Mouse (Mus musculus) liver, adult 2 months (tissue): ENCODE measurements around the gene Ndrg2. TPM values are rescaled to one million over a fixed set of nuclear protein-coding genes. Genes with fewer than 3 reads are reported as not detected.
A peak's percentile ranks its signal among the peaks of the same experiment; 100 is the strongest.

ENCODE experiments used
- DNase-seq: peaks from one replicate; pipeline ENCODE4 v3.0.0-alpha.2; 2011; ENCODE audit warnings: low read depth, low spot score; ENCODE audit errors: extremely low read depth
- H3K27ac ChIP-seq: fragments of 200-500 bp; replicated peaks from 2 replicates; pipeline ENCODE4 v1.5.1; 2012; ENCODE audit warnings: low read depth, mild to moderate bottlenecking, control low read depth, inconsistent platforms, low read length; ENCODE audit not compliant: insufficient read depth
- H3K27me3 ChIP-seq: fragments of 200-500 bp; 2 replicates; pipeline ENCODE4 v1.6.1; 2012; ENCODE audit warnings: mild to moderate bottlenecking, moderate library complexity, low read length, inconsistent platforms; ENCODE audit not compliant: control insufficient read depth, insufficient read depth
- H3K36me3 ChIP-seq: fragments of 200-500 bp; 2 replicates; pipeline ENCODE4 v1.6.1; 2012; ENCODE audit warnings: low read length, inconsistent platforms; ENCODE audit not compliant: control insufficient read depth, insufficient read depth
- H3K4me1 ChIP-seq: fragments of 200-500 bp; 2 replicates; pipeline ENCODE4 v1.6.1; 2011; ENCODE audit warnings: low read length; ENCODE audit not compliant: control insufficient read depth, insufficient read depth
- H3K4me3 ChIP-seq: fragments of 200-500 bp; 2 replicates; pipeline ENCODE4 v1.5.1; 2011; ENCODE audit warnings: low read depth, mild to moderate bottlenecking, control low read depth, low read length, moderate library complexity; ENCODE audit not compliant: insufficient read depth
- H3K79me2 ChIP-seq: fragments of 200-500 bp; 2 replicates; pipeline ENCODE4 v1.6.1; 2012; ENCODE audit warnings: inconsistent platforms, mild to moderate bottlenecking, low read length, moderate library complexity; ENCODE audit not compliant: control insufficient read depth, insufficient read depth
- H3K9ac ChIP-seq: fragments of 200-500 bp; 2 replicates; pipeline ENCODE4 v1.6.1; 2012; ENCODE audit warnings: low read depth, mild to moderate bottlenecking, control low read depth, inconsistent platforms, low read length
- CTCF ChIP-seq: fragments of 200-500 bp; IDR thresholded peaks from 2 replicates; pipeline ENCODE4 v1.5.1; 2011; ENCODE audit warnings: low read depth, low read length, control low read depth
- POLR2A ChIP-seq: fragments of 200-500 bp; IDR thresholded peaks from 2 replicates; pipeline ENCODE4 v1.6.1; 2011; ENCODE audit warnings: low read length, control low read depth; ENCODE audit not compliant: insufficient read depth; ENCODE audit errors: extremely low read depth
- WGBS: fragments of 180-500 bp; shearing (Covaris S2); methylation state at CpG from one replicate; pipeline ENCODE4 v1.1.7; 2018; 5-methylcytosine and 5-hydroxymethylcytosine counted together
- polyA plus RNA-seq: library from polyadenylated mRNA; depleted of rRNA; stranded (reverse); fragments of >200 nt; gene quantifications from 2 replicates; pipeline ENCODE4 v1.2.3, GENCODE M21; 2012
- total RNA-seq: library from RNA; depleted of rRNA; stranded (reverse); fragments of >200 nt; gene quantifications from 2 replicates; pipeline ENCODE4 v1.2.3, GENCODE M21; 2014

Ndrg2 gene
- total and polyA plus RNA-seq, 2 experiments = 1,535 to 1,907 TPM

DNA sequence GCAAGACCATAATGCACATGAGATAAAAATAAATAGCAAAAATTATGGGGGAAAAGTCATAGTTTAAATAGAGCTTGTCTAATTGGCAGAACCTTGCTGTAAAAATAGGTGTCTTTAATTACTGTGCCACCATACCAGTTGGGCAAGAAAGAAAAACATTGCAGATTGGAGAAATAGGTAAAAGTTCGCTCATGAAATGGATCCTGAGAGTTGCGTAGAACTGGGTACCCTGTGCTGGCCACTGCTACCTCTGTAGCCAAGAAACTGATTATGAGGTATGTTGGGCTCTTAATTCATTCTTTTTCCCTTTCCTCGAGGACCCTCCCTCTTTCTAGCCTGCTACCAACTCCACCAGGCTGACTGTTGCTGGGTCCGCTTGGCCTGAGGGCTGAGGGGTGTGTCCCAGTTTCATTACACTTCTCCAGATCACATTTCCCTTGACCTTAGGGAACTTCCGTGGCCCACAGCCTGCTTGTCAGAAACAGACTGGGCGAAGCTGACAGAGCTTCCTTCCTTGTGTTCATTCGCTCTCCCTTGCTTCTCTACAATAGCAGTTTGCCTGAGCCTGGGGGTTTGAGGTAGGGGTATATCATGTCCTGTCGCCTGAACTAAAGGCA lies 27.1 kb upstream of the Ndrg2 start:
- Histone ChIP-seq H3K36me3 (peaks cover 3% of the 10 kb centered on the region; the same call in 1 of the 2 replicates), H3K4me1 (peaks cover 19% of the 10 kb centered on the region), H3K4me3 (peak overlapping the region; percentile 42), H3K79me2 (no peaks in the 10 kb centered on the region), H3K27me3 (no peaks in the 10 kb centered on the region), H3K9ac (peak overlapping the region; percentile 74), H3K27ac (peak overlapping the region; percentile 99)
- TF ChIP-seq POLR2A (no peak), CTCF (no peak)
- DNase-seq = peak; percentile 87
- WGBS = 8% methylated on average over 8 of the region's 8 CpGs

DNA sequence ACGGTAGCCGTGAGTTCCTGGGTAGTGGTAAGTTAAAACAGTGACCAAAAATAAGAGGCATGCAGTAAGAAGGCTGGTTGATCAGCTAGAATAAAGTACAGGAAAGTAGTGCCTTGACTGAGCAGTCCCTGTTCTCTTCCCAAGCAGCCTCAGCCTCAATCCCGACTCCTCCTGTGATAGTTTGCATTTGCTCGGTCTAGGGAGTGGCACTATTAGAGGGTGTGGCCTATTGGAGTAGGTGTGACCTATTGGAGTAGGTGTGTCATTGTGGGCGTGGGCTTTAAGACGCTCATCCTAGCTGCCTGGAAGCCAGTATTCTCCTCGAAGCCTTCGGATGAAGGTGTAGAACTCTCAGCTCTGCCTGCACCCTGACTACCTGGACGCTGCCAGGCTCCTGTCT lies 25.0 kb upstream of the Ndrg2 start:
- Histone ChIP-seq H3K4me1 (peaks cover 15% of the 10 kb centered on the region), H3K36me3 (no peaks in the 10 kb centered on the region), H3K4me3 (no peak overlapping the region), H3K27me3 (no peaks in the 10 kb centered on the region), H3K27ac (peak overlapping the region; percentile 28; the same call in 1 of the 2 replicates), H3K9ac (no peak overlapping the region), H3K79me2 (no peaks in the 10 kb centered on the region)
- WGBS = 88% methylated on average over 9 of the region's 9 CpGs
- DNase-seq = no peak
- TF ChIP-seq CTCF (no peak), POLR2A (no peak)

DNA sequence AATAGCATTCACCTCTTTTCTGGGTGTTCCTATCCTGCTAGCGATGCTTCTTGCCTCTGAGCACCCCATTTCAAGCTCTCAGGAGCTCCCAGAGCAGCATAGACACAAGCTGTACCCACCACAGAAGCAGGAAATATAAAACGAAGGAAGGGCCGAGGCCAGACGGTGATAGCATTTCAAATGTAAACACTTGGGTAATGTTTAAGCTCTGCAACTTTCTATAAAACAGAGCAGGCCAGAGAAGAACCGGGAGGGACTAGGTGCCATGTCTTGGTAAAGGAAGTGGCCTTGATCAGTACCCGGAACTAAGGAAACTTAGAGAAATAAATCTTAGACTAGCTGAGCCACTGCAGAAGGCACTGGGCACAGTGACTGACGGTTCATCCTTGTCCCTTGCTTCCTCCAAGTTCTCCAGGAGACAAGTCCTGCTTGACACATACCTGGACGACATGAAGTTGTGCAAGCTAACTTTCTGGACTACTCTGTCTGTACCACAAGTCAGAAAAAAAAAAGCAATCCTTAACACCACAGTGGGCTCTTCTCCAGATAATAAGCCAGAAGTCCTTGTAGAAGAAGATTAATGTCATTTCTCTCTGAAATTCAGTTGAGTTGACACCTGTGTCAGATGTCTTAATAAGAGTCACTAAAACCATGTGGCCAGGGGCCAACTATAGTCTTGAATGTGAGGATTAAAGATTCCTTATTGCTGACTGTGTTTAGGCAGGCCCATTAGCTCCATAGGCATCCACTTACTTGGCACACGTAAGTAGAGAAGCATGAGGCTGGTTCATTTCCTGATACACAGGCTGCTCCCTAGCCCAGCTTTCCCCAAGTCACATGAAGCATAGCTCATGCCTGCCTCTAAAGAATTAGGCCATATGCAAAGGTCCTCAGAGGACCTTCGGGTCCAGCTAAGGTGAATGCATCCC lies 18.4 kb upstream of the Ndrg2 start:
- Histone ChIP-seq H3K27me3 (no peaks in the 10 kb centered on the region), H3K4me3 (no peak overlapping the region), H3K4me1 (peaks cover 17% of the 10 kb centered on the region), H3K27ac (peak overlapping the region; percentile 14), H3K79me2 (no peaks in the 10 kb centered on the region), H3K36me3 (no peaks in the 10 kb centered on the region), H3K9ac (no peak overlapping the region)
- no peak for TF ChIP-seq CTCF
- TF ChIP-seq POLR2A = no peak
- DNase-seq = peak; percentile 57
- 35% methylated on average over 10 of the region's 10 CpGs for WGBS

DNA sequence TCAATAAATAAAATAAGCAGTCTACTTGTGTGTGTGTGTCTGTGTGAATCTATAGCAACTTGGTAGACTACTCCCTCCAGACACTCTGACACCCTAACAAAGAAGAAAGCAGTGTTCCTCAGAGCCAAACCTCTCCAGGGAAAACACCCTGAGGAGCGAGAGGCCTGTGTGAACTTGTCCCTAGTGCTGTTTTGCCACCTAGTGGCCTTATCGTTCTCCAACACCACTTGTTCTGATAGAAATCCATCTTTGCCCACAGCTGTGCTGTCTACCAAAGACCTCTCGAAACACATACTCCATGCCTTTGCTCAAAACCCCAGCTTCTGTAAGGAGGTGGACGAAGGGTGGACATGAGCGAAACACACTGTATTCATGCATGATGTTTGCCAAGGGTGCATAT lies 16.9 kb upstream of the Ndrg2 start:
- peak; percentile 85 for DNase-seq

DNA sequence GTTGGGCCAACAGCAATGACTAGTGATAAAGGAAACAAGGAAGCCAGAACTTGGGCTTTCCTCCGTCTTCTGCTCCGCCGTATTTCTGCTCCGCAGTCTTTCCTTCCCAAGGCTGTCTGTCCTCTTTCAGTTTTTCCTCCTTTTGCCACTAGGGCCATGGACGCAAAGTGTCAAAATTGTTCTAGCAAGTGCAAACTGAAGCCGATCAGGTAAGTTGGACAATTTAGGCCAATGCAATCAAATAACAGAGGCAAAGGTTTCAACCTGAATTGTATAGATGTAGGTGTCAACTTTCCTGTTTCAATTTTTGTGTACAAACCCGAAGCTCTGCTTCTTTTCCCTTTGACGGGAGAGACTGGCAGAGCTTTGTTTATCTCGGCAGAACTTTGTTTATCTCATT lies 16.0 kb upstream of the Ndrg2 start:
- DNase-seq = no peak
- H3K36me3 ChIP-seq = no peaks in the 10 kb centered on the region
- peaks cover 17% of the 10 kb centered on the region for H3K4me1 ChIP-seq
- TF ChIP-seq POLR2A = no peak
- no peak for TF ChIP-seq CTCF
- peak overlapping the region; percentile 46 for H3K9ac ChIP-seq
- no peaks in the 10 kb centered on the region for H3K79me2 ChIP-seq
- H3K27me3 ChIP-seq = no peaks in the 10 kb centered on the region
- peak overlapping the region; percentile 96 for H3K27ac ChIP-seq
- WGBS = 9% methylated on average over 9 of the region's 9 CpGs
- peak overlapping the region; percentile 21 for H3K4me3 ChIP-seq

More for the DNA sequence above, 16.9 kb upstream of the Ndrg2 start:
- peak; percentile 53; the same call in 1 of the 2 replicates for TF ChIP-seq CTCF
- TF ChIP-seq POLR2A = no peak
- no peaks in the 10 kb centered on the region for H3K27me3 ChIP-seq
- H3K4me3 ChIP-seq = no peak overlapping the region
- H3K9ac ChIP-seq = no peak overlapping the region
- 16% methylated on average over 5 of the region's 5 CpGs for whole genome bisulfite sequencing
- no peaks in the 10 kb centered on the region for H3K79me2 ChIP-seq
- H3K27ac ChIP-seq = peak overlapping the region; percentile 96
- H3K36me3 ChIP-seq = no peaks in the 10 kb centered on the region
- H3K4me1 ChIP-seq = peaks cover 17% of the 10 kb centered on the region
